Mouse (Mus musculus): ENCODE results near the gene Jund. TPM values are rescaled to one million over a fixed set of nuclear protein-coding genes. Genes with fewer than 3 reads are reported as not detected.

Gene Jund
- total RNA-seq (2021), result 100 to 1,000 TPM; 157 to 183 TPM

GRCm38 (mm10) chr8:70698310-70699109 is at the start of gene Jund:
Jund (plus strand) TSS chr8:70698949.
- DNase-seq, result peak; percentile 99

- no peak for DNase-seq
These were observed 49.4 kb upstream of the Jund start for GRCm38 (mm10) chr8:70649324-70649723.

DNA sequence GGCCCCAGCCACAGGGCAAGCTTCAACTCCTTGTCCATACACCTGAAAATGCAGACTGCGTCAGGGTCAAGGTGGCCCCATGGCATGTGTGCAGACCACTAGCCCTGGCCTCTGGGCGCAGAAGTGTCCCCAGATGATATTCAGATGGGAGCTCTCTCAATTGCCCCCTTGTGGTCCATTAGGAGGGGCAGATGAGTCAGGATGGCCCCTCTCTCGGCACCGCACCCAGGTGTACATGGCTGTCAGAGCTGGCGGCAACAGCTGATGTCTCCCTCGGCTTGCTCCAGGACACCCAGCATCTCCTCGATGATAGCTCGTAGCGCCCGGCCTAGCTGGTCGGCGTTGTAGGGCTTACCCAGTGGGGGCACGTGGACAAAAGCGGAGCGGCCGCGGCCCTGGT is 48.4 kb upstream of the Jund start:
- no peak for DNase-seq

DNA sequence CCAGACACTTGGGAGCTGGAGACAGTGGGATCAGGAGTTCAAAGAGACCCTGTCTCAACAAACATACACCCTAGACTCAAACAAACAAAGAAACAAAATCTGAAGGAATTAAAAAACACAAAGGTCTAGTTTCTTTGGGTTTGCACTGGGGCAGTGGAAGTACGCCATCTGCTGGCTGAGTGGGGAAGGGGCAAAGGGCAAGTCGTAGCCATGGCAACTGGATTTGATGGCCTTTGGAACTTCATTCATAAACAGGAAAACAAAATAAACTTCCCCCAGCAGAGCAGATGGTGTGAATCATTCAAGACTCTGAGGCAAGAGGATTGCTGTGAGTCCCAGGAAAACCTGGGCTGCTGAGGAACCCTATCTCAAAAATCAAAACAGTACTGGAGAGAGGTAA is 45.5 kb upstream of the Jund start:
- DNase-seq, result no peak

DNA sequence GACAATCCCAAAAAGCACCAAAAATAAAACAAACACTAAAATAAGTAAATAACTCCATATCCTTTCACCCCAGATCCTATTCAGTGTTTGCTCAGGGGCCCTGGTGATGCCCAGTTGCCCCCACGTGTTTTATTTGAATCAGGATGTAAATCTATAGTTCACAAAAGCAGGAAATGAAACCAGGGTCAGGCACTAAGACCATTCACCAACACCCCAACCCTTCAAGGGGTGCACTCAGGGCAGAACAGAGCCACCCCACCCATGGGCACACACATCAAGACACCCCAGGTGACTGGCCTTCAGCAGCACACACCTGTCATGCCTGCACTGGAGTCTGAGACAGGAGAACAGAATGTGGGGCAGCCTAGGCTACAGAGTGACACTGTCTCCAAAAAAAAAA is 44.6 kb upstream of the Jund start:
- no peak for DNase-seq

DNA sequence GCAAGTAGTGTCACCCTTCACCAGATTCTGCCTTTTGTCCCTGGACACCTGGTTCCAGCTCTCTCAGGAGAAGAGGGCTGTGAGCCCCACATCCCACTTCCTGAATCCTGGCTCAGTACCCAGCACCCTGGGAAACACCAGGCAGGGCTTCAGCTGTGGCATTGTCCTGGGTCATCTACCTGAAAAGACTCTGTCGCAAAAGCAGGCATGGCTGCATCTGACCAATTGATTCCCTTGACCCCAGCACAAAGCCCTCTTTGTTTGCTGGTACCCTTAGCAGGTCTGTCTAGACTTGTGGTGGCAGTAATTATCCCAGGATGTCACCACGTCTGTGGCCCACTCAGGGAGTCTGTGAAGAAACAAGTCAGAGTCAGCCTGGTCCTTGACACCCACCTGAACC is 43.3 kb upstream of the Jund start:
- no peak for DNase-seq

GRCm38 (mm10) chr8:70656193-70656790 is 42.5 kb upstream of the Jund start:
- no peak for DNase-seq

- DNase-seq, result no peak
These were observed 41.5 kb upstream of the Jund start for GRCm38 (mm10) chr8:70657214-70657613.

DNA sequence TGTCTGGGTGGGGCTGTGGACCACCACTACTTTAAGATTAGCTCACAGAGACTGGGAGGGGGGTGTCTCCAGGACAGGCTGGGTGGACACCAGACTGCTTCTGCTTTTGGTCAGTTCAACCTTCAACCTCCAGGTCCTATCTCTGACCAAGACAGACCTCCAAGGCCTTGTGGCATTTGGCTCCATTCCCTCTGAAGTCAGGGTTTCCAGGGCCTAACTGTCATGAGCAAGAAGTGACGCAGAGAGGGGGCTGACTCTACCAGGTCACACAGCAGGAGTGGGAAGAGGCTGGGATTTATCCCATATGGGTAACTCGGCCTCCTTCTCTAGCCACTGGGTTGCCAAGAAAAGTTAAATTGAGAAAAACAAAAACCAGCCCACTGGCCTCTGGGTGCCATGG is 41.0 kb upstream of the Jund start:
- DNase-seq, result no peak

DNA sequence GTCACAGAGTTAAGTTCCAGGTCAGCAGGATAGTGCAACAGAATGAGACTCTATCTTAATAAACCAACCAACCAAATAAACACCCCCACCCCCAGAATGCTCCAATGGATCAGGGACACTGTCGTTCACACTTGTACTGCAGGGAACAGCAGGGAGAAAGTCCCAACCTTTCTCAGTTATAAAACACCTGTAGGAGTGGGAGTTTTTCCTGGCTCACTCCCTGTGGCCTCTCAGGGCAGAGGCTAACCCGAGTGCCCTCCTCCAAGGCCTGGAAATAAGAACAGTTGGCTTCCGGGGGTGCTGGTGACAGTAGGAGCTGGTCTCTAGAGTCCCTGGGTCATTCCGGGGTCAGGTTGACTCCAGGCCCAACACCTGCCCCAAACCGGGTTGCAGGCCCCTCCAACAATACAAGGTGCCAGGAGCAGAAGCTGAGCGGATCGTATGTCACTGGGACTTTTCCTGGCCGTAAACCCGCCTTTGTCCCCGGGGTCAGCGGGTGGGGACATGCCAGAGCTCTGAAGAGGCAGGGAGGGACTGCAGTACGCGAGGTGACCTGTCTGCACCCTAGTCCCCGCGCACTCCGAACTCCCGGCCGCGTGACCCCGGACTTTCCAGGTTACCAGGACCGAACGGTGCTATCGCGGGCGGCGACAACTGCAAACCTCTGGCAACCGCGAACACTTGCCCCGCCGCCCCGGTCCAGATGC is 39.7 kb upstream of the Jund start:
- DNase-seq, result no peak

GRCm38 (mm10) chr8:70659604-70660272 is 39.0 kb upstream of the Jund start:
- peak; percentile 78 for DNase-seq

- DNase-seq, result no peak
These were observed 38.5 kb upstream of the Jund start, which contains the start of gene Pgpep1 for GRCm38 (mm10) chr8:70660273-70660725. Pgpep1 (minus strand) TSS chr8:70660388.

DNA sequence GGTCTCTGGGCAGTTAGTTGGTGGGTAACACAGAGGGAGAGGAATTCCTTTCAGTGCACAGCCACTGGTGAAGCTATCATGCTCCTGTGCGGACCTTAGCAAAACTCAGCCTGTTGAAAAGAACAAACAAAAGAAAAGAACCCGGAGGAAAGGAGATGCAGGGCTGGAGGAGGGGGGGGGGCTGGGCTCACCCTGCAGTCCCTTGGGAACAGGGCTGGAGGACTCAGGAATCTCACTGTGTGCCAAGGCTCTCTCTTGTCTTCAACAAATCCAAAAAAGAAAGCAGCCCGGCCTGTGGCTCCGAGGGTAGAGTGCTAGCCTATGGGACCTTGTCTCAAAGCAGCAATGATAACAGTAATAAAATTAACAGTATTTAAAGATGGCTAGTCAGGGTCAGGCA is 35.1 kb upstream of the Jund start:
- no peak for DNase-seq

DNA sequence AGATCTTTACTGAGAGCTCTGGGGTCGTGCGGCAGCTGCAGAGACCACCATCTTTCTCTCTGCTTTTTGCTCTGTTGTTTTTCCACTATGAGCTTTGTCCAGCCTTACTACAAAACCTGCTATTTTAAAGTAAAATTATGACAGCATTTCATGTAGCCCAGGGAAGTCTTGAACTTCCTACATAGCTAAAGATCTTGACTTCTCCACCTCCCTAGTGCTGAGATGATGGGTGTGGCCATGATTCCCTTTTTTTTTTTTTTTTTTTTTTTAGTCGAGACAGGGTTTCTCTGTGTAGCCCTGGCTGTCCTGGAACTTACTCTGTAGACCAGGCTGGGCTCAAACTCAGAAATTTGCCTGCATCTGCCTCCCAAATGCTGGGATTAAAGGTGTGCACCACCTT is 34.1 kb upstream of the Jund start:
- DNase-seq, result no peak

DNA sequence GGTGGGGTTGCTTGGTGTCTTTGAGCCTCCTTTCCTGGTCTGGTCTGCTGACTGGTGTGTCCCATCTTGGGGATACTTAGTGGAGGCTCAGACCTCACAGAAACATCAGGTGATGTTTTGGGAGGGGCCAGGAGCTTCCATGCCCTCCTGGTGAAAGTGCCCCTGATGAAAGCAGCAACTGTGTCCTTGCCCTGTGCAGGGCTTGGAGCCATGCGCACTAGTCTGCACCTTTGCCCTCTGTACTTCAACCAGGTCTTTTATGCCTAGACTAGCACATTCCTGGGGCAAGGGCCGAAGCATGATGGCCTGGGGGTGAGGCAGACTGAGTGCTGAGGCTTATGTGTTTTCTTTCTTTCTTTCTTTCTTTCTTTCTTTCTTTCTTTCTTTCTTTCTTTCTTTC is 33.1 kb upstream of the Jund start:
- DNase-seq, result no peak

DNA sequence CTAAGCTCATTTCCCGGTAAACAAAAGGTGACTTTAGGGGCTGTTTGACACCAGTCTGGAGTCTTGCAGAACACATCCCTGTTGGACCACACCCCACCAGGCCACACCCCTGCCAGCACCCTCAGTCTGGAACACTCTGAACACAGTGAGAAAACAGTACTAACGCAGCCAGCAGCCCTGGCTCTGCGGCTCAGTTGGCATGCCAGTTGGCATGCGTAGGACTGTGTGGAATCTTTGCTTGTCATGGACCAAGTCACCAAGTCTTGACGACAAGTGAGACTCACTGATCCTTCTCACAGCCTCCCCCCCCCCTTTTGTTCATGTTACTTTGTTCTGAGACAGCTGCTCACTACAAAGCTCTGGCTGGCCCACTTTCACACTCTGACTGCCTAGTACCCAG is 31.7 kb upstream of the Jund start:
- DNase-seq, result peak; percentile 65 to 73

DNA sequence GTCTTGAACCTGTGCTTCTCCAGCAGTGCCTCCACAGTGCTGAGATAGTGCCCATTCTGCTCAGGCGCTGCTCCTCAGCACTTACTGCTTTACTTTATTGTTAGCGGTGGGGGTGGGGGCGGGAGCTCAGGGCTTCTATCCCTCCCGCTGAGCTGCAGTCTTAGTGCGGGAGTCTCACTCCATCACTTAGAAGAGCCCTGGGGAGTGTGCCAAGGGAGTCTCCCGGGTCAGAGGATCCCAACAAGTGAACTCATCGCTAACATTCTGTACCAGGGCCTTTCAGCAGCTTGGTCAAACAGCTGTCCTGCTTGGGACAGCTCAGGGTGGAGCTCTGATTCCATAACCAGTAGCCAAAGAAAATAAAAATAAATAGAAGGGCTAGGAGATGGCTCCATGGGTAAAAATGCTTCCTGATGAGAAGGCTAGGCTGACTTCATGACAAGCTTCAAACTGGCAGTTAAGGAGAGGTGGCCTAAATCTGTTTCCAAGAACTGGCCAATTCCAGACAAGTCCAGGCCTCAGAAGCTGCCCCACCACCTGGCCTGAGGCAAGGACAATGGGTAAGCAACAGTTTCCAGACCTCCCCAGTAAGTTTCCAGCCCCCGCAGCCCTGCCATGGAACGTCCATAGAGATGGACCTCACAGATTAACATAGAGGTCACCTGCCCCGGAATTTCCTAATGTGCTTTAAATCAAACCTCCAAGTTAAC is 27.0 kb upstream of the Jund start:
- DNase-seq, result no peak

GRCm38 (mm10) chr8:70672325-70673078 is 26.2 kb upstream of the Jund start:
- no peak for DNase-seq

GRCm38 (mm10) chr8:70673079-70673856 is 25.5 kb upstream of the Jund start, which contains the start of gene Lsm4:
Lsm4 (plus strand) TSS chr8:70673248.
- DNase-seq, result peak; percentile 98 to 99

- no peak for DNase-seq
These were observed 24.6 kb upstream of the Jund start for GRCm38 (mm10) chr8:70674109-70674508.

DNA sequence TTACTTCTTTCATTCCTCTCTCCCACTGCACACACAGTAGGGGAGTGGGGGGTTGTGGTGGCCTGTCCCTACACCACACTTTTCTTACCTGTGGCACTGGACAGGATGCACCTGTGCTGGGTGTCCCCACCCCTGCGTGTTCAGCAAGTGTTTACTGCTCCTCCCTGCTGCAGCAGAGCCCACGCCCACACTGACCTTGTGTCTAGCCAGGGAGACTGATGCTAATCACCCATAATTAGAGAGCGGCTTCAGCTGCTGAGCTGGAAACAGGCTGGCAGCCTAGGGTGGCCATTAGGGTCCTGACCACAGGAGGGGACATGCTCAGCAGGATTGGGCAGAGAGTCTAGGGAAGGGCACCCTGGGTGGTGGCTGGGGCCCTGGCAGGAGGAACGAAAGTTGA is 24.0 kb upstream of the Jund start:
- DNase-seq, result no peak

All from layer of hippocampus, postnatal 36 days (tissue).